In the genomic region with DNA sequence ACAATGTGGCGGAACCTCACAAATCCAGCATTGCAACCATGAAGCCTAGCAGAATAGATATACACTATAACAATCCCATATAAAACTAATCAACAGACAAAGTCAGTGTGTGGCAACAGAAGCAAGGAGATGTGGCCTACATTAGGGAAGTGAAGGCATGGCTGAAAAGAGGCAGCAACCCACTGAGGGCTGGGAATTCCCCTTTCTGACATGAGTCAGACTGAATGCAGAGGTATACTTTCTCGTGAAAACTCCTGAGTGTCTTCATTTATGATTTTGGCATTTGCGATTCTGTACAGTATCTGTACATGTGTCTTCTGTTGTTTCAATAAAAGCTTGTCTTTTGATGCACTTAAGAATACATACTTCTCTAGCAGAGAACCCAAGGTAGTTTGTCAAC, we compare ENCODE assay signal across 25 mouse cellular contexts. TPM values are rescaled to one million over a fixed set of nuclear protein-coding genes. Genes with fewer than 3 reads are reported as not detected.
DNase-seq lines count a peak whose midpoint lies in the region; ATAC-seq and TF ChIP-seq lines count a peak whose summit lies in the region.
"Had no signal": no experiment of that assay in that cellular context is flagged by ENCODE, and none has a peak within 500 bp of the region (broad histone marks: within the 10 kb centered on the region; RNA-seq: fewer than 3 reads in every experiment).

No protein-coding gene starts in this region.

- TF ChIP-seq POLR2A in CH12.LX (IDR thresholded peaks at IDR 0.05; ENCODE audit: low read depth, low read length), result no peak
- no peak for TF ChIP-seq POLR2A in cerebellum, adult 2 months (IDR thresholded peaks at IDR 0.05; ENCODE audit: borderline replicate concordance, insufficient read depth, low read length)

- dilution Hi-C loops in CH12.LX (cut with MboI; ENCODE audit: extremely low pct_ligation_motif_present, extremely low pct_unique_long_range_greater_than_20kb, low sequenced_read_pairs), result no loop called here

- H3K4me2 ChIP-seq in CH12.LX (ENCODE audit: insufficient read depth, low read depth, poor library complexity, severe bottlenecking), result peak overlapping the region; percentile 40; the same call in 1 of the 2 replicates
- H3K4me2 ChIP-seq in hindbrain, postnatal 0 days (ENCODE audit: low read depth, low read length), result no peak overlapping the region
- H3K4me2 ChIP-seq: embryonic facial prominence, embryonic 15.5 days; heart, embryonic 12.5 days; hindbrain, embryonic 15.5 days; intestine, embryonic 15.5 days had no signal

- peak; percentile 88 for TF ChIP-seq EP300 in CH12.LX (IDR thresholded peaks at IDR 0.05; ENCODE audit: low read length)

- peak overlapping the region; percentile 98; the same call in 1 of the 2 replicates for H3K27ac ChIP-seq in CH12.LX (ENCODE audit: insufficient read depth, low read depth)
- no peak overlapping the region for H3K27ac ChIP-seq in hindbrain, postnatal 0 days
- H3K27ac ChIP-seq in cerebellum, adult 2 months (ENCODE audit: insufficient read depth, low read length), result no peak overlapping the region
- H3K27ac ChIP-seq: embryonic facial prominence, embryonic 15.5 days; forebrain, embryonic 10.5 days; gastrocnemius, adult 2 months; hindbrain, embryonic 15.5 days; intestine, embryonic 15.5 days had no signal

- DNase-seq in kidney, adult 18-20 months, result peak; percentile 1
- no peak for DNase-seq in kidney, postnatal 14 days
- DNase-seq in CH12.LX (ENCODE audit: extremely low read depth), result peak; percentile 73
- DNase-seq in hindbrain, postnatal 0 days (ENCODE audit: low spot score), result no peak
- no peak for DNase-seq in ovary, adult 18-20 months (ENCODE audit: low spot score)
- DNase-seq in cerebellum, adult 2 months, result no peak
- DNase-seq: adrenal gland, postnatal 14 days; cerebellum, adult 18-20 months; cerebellum, postnatal 10 days; embryo, embryonic 11 days; gastrocnemius, adult 2 months; gastrocnemius, postnatal 25 days; heart, adult 18-20 months; kidney, adult 2 months had no signal

- H3K79me2 ChIP-seq in CH12.LX (replicated peaks; ENCODE audit: control insufficient read depth, extremely low read depth, insufficient read depth, poor library complexity, severe bottlenecking), result no peaks in the 10 kb centered on the region

- H3K9ac ChIP-seq in CH12.LX (ENCODE audit: insufficient read depth, low read depth), result no peak overlapping the region; the same call in 1 of the 2 replicates
- H3K9ac ChIP-seq in hindbrain, postnatal 0 days (replicated peaks; ENCODE audit: low read length), result no peak overlapping the region
- H3K9ac ChIP-seq: embryonic facial prominence, embryonic 15.5 days; heart, embryonic 12.5 days; hindbrain, embryonic 15.5 days; intestine, embryonic 15.5 days had no signal

- in situ Hi-C loops in CH12.LX (cut with MboI; ENCODE audit: low pct_ligation_motif_present, low pct_unique_long_range_greater_than_20kb, low sequenced_read_pairs), result loop anchor here (5.0 to 10.0 kb wide), 2 partner anchors 156 to 183 kb away; no protein-coding TSS in a partner anchor

- H3K27me3 ChIP-seq in CH12.LX (replicated peaks), result no peaks in the 10 kb centered on the region
- H3K27me3 ChIP-seq in hindbrain, postnatal 0 days (ENCODE audit: insufficient read depth, low read length), result no peaks in the 10 kb centered on the region
- no peaks in the 10 kb centered on the region for H3K27me3 ChIP-seq in cerebellum, adult 2 months (ENCODE audit: control insufficient read depth, insufficient read depth, low read length)
- H3K27me3 ChIP-seq: embryonic facial prominence, embryonic 15.5 days; heart, embryonic 12.5 days; hindbrain, embryonic 15.5 days; intestine, embryonic 15.5 days; Patski had no signal

- peak; percentile 19 for ATAC-seq in inflammation-experienced regulatory T-cells, adult 6 months
- no peak for ATAC-seq in hindbrain, postnatal 0 days
- ATAC-seq: activated CD4-positive, CD25-positive, alpha-beta regulatory T cell, adult 4 months; forebrain, embryonic 14.5 days; intestine, embryonic 15.5 days; Patski had no signal

- H3K4me1 ChIP-seq in CH12.LX (ENCODE audit: control insufficient read depth in 1 of 2, insufficient read depth in 2 of 2), result peaks cover 50 to 90% of the 10 kb centered on the region in 2 experiments
- H3K4me1 ChIP-seq in hindbrain, postnatal 0 days (ENCODE audit: insufficient read depth, low read length), result no peaks in the 10 kb centered on the region
- no peaks in the 10 kb centered on the region for H3K4me1 ChIP-seq in cerebellum, adult 2 months (ENCODE audit: control insufficient read depth, insufficient read depth, low read length)
- H3K4me1 ChIP-seq: embryonic facial prominence, embryonic 15.5 days; forebrain, embryonic 10.5 days; intestine, embryonic 15.5 days had no signal

- TF ChIP-seq CTCF in CH12.LX (conservative IDR thresholded peaks at IDR 0.05 in 1 of 2, IDR thresholded peaks at IDR 0.05 in 1 of 2; ENCODE audit: low read depth in 2 of 2, low read length in 2 of 2), result no peak
- TF ChIP-seq CTCF in hindbrain, postnatal 0 days (IDR thresholded peaks at IDR 0.05; ENCODE audit: low read depth), result no peak
- no peak for TF ChIP-seq CTCF in cerebellum, adult 2 months (IDR thresholded peaks at IDR 0.05; ENCODE audit: borderline replicate concordance, insufficient read depth, low read depth, low read length)

- no peaks in the 10 kb centered on the region for H3K9me3 ChIP-seq in CH12.LX (replicated peaks; ENCODE audit: low read length)
- H3K9me3 ChIP-seq in hindbrain, postnatal 0 days (ENCODE audit: low read length), result no peaks in the 10 kb centered on the region
- H3K9me3 ChIP-seq: embryonic facial prominence, embryonic 15.5 days; forebrain, embryonic 10.5 days; heart, embryonic 12.5 days; hindbrain, embryonic 15.5 days; intestine, embryonic 15.5 days had no signal

- TF ChIP-seq RAD21 in CH12.LX (IDR thresholded peaks at IDR 0.05; ENCODE audit: low read depth, low read length), result no peak

- H3K4me3 ChIP-seq in CH12.LX (replicated peaks in 1 of 3; ENCODE audit: low read depth in 2 of 3, low read length in 2 of 3, poor library complexity in 1 of 3), result no peak overlapping the region
- no peak overlapping the region for H3K4me3 ChIP-seq in hindbrain, postnatal 0 days (ENCODE audit: low read length)
- no peak overlapping the region for H3K4me3 ChIP-seq in cerebellum, adult 2 months (replicated peaks; ENCODE audit: insufficient read depth, low read depth, low read length)
- H3K4me3 ChIP-seq: embryonic facial prominence, embryonic 15.5 days; erythroblast, embryonic 14.5 days; forebrain, embryonic 10.5 days; gastrocnemius, adult 2 months; heart, embryonic 12.5 days; hindbrain, embryonic 15.5 days; intestine, embryonic 15.5 days had no signal

- peaks cover 53 to 88% of the 10 kb centered on the region in 2 experiments for H3K36me3 ChIP-seq in CH12.LX (replicated peaks in 1 of 2; ENCODE audit: control insufficient read depth in 1 of 2, insufficient read depth in 1 of 2, low read length in 1 of 2)
- no peaks in the 10 kb centered on the region for H3K36me3 ChIP-seq in hindbrain, postnatal 0 days (ENCODE audit: insufficient read depth, low read length)
- H3K36me3 ChIP-seq: embryonic facial prominence, embryonic 15.5 days; forebrain, embryonic 10.5 days; heart, embryonic 12.5 days; hindbrain, embryonic 15.5 days; intestine, embryonic 15.5 days had no signal

- WGBS in hindbrain, postnatal 0 days, result 93% methylated on average over 3 of the region's 3 CpGs
- 94% methylated on average over 3 of the region's 3 CpGs for WGBS in cerebellum, adult 2 months

TF ChIP-seq in CH12.LX, 34 proteins besides CTCF, POLR2A, EP300 and RAD21 (continues in another document):
- no peak for TF ChIP-seq USF2 (conservative IDR thresholded peaks at IDR 0.05; ENCODE audit: low read depth, low read length)
- no peak for TF ChIP-seq ZNF384 (IDR thresholded peaks at IDR 0.05; ENCODE audit: low read depth, low read length)
- no peak for TF ChIP-seq POLR2AphosphoS2 (IDR thresholded peaks at IDR 0.05; ENCODE audit: low read depth, low read length)
- TF ChIP-seq USF1 (IDR thresholded peaks at IDR 0.05; ENCODE audit: low read depth, low read length), result no peak
- TF ChIP-seq SIN3A (IDR thresholded peaks at IDR 0.05; ENCODE audit: low read length), result no peak
- 0 out of 2 replicates have a peak, but pooled peaks have one; percentile 17 for TF ChIP-seq MEF2A (IDR thresholded peaks at IDR 0.05; ENCODE audit: borderline replicate concordance, low read depth, low read length)
- peak; percentile 50; the same call in 1 of the 2 replicates for TF ChIP-seq ETS1 (conservative IDR thresholded peaks at IDR 0.05; ENCODE audit: low read depth, low read length)
- no peak; the same call in 1 of the 2 replicates for TF ChIP-seq BHLHE40 (IDR thresholded peaks at IDR 0.05; ENCODE audit: low read depth, low read length)
- TF ChIP-seq CHD2 (IDR thresholded peaks at IDR 0.05; ENCODE audit: low read length), result no peak; the same call in 1 of the 2 replicates
- TF ChIP-seq ZKSCAN1 (IDR thresholded peaks at IDR 0.05; ENCODE audit: borderline replicate concordance, low read depth, low read length), result no peak
- peak; percentile 67 for TF ChIP-seq JUND (conservative IDR thresholded peaks at IDR 0.05; ENCODE audit: low read depth, low read length)
- no peak for TF ChIP-seq ZC3H11A (IDR thresholded peaks at IDR 0.05; ENCODE audit: low read depth, low read length)
- TF ChIP-seq MAX (IDR thresholded peaks at IDR 0.05; ENCODE audit: low read length), result peak; percentile 22; the same call in 1 of the 2 replicates
- TF ChIP-seq SMC3 (IDR thresholded peaks at IDR 0.05; ENCODE audit: low read depth, low read length), result no peak
- no peak; the same call in 1 of the 2 replicates for TF ChIP-seq ELF1 (IDR thresholded peaks at IDR 0.05; ENCODE audit: low read depth, low read length)
- no peak for TF ChIP-seq KAT2A (IDR thresholded peaks at IDR 0.05; ENCODE audit: insufficient replicate concordance, low read length)
- TF ChIP-seq ZMIZ1 (IDR thresholded peaks at IDR 0.05; ENCODE audit: low read depth, low read length), result no peak
- TF ChIP-seq TBP (conservative IDR thresholded peaks at IDR 0.05; ENCODE audit: low read depth, low read length), result no peak
- TF ChIP-seq NRF1 (IDR thresholded peaks at IDR 0.05; ENCODE audit: low read depth, low read length), result no peak
- TF ChIP-seq MYC (IDR thresholded peaks at IDR 0.05; ENCODE audit: low read depth, low read length), result peak; percentile 76
- no peak for TF ChIP-seq GABPA (IDR thresholded peaks at IDR 0.05; ENCODE audit: insufficient replicate concordance, low read depth, low read length)
- TF ChIP-seq MAFK (IDR thresholded peaks at IDR 0.05; ENCODE audit: insufficient replicate concordance, low read length), result no peak

RNA-seq across cellular contexts. Expression of gene Fah, which starts 15.2 kb away (rescaled TPM):
- 167 and 170 TPM in 2 replicates for total RNA-seq in CH12.LX (2012; rRNA removed)
- 128 and 131 TPM in 2 replicates for total RNA-seq in CH12.LX (2014; rRNA removed)
- polyA plus RNA-seq in CH12.LX (2012; ENCODE audit: insufficient read length, low read depth), result 184 and 203 TPM in 2 replicates
- 1 to 10 TPM; 7.9 to 9.8 (median 9.6) TPM for polyA plus RNA-seq in inflammation-experienced regulatory T-cells, adult 6 months (2017; shearing (Covaris generic))
- 17.6 and 20.8 TPM in 2 replicates for total RNA-seq in hindbrain, postnatal 0 days (2014; rRNA removed)
- polyA plus RNA-seq in hindbrain, postnatal 0 days (2015; fragmentation: Nextera tagmentation; extraction: Ambion mirVana), result 14.3 and 14.9 TPM in 2 replicates
- 52.7 and 53.9 TPM in 2 replicates for polyA plus RNA-seq in cerebellum, adult 2 months (2012; rRNA removed)
- total RNA-seq: MEL had no signal

Comparison
In these comparisons a context has a peak if more than half of its experiments do, and no peak if none do; other contexts are left out.
1. DNase-seq: peak in kidney, adult 18-20 months (single experiment) and CH12.LX (single experiment); none in kidney, postnatal 14 days (single experiment), hindbrain, postnatal 0 days (single experiment), ovary, adult 18-20 months (single experiment) and cerebellum, adult 2 months (0 of 2).